Mouse (Mus musculus) lung, postnatal 0 days (tissue): Measurements from ENCODE around the gene Hes5. TPM values are rescaled to one million over a fixed set of nuclear protein-coding genes. Genes with fewer than 3 reads are reported as not detected.

Experiments
- ATAC-seq: fragments of 200-750 bp; cut with Nextera tagmentation; 2 replicates; pipeline ENCODE4 v1.8.0; 2017; ENCODE audit warnings: moderate library complexity
- DNase-seq: peaks from one replicate; pipeline ENCODE4 v3.0.0-alpha.2; 2016; ENCODE audit warnings: low spot score
- H3K27ac ChIP-seq: fragments of 300-500 bp; sonication (generic); 2 replicates; pipeline ENCODE4 v1.5.1; 2014; ENCODE audit warnings: antibody characterized with exemption, mild to moderate bottlenecking, low read length, mixed read lengths
- H3K27me3 ChIP-seq: fragments of 300-500 bp; sonication (generic); replicated peaks from 2 replicates; pipeline ENCODE4 v1.6.1; 2014; ENCODE audit warnings: low read length, mixed read lengths; ENCODE audit not compliant: insufficient read depth
- H3K36me3 ChIP-seq: fragments of 300-500 bp; sonication (generic); 2 replicates; pipeline ENCODE4 v1.6.1; 2014; ENCODE audit warnings: low read length, mixed read lengths; ENCODE audit not compliant: insufficient read depth
- H3K4me1 ChIP-seq: fragments of 300-500 bp; sonication (generic); 2 replicates; pipeline ENCODE4 v1.6.1; 2014; ENCODE audit warnings: antibody characterized with exemption, low read depth, low read length, mixed read lengths; ENCODE audit not compliant: insufficient read depth
- H3K4me2 ChIP-seq: fragments of 300-500 bp; sonication (generic); replicated peaks from 2 replicates; pipeline ENCODE4 v1.6.1; 2014; ENCODE audit warnings: low read depth, mild to moderate bottlenecking, low read length, moderate library complexity, mixed read lengths
- H3K4me3 ChIP-seq: fragments of 300-500 bp; sonication (generic); 2 replicates; pipeline ENCODE4 v1.5.1; 2014; ENCODE audit warnings: low read depth, low read length
- H3K9ac ChIP-seq: fragments of 300-500 bp; sonication (generic); replicated peaks from 2 replicates; pipeline ENCODE4 v1.6.1; 2014; ENCODE audit warnings: low read depth, mild to moderate bottlenecking
- H3K9me3 ChIP-seq: fragments of 300-500 bp; sonication (generic); 2 replicates; pipeline ENCODE4 v1.6.1; 2016; ENCODE audit warnings: low read length, mixed read lengths
- CTCF ChIP-seq: IDR thresholded peaks from 2 replicates; pipeline ENCODE4 v1.5.1; 2016; ENCODE audit warnings: antibody characterized with exemption, mild to moderate bottlenecking
- EP300 ChIP-seq: IDR thresholded peaks from 2 replicates; pipeline ENCODE4 v1.6.1; 2016; ENCODE audit warnings: antibody characterized with exemption, mild to moderate bottlenecking, control low read depth
- WGBS: fragments of 180-500 bp; shearing (Covaris S2); extraction: QIAGEN DNeasy Blood & Tissue Kit; methylation state at CpG from one replicate; pipeline ENCODE4 v1.1.7; 2014; 5-methylcytosine and 5-hydroxymethylcytosine counted together
- polyA plus RNA-seq: library from polyadenylated mRNA; unstranded; fragments of >200 nt; fragmentation: Nextera tagmentation; extraction: Ambion mirVana; gene quantifications from 2 replicates; pipeline ENCODE4 v1.2.1, GENCODE M21; 2015

Hes5 gene
- polyA plus RNA-seq, 1 experiment from 2014 or later: 0.10 TPM

- Histone ChIP-seq H3K9ac (no peak overlapping the region), H3K9me3 (no peaks in the 10 kb centered on the region), H3K4me2 (no peak overlapping the region), H3K4me3 (no peak overlapping the region), H3K27me3 (no peaks in the 10 kb centered on the region), H3K4me1 (no peaks in the 10 kb centered on the region), H3K36me3 (no peaks in the 10 kb centered on the region), H3K27ac (no peak overlapping the region)
- WGBS: 36% methylated on average over 1 of the region's 1 CpGs
- no peak for DNase-seq
- TF ChIP-seq EP300 (no peak), CTCF (no peak)
- ATAC-seq: no peak
Observed at GRCm38 (mm10) chr4:154937746-154938145, 23.0 kb upstream of the Hes5 start.

GRCm38 (mm10) chr4:154940156-154940555 is 20.6 kb upstream of the Hes5 start:
- TF ChIP-seq EP300 (no peak), CTCF (no peak)
- Histone ChIP-seq H3K4me2 (no peak overlapping the region), H3K4me3 (no peak overlapping the region), H3K27ac (no peak overlapping the region), H3K27me3 (no peaks in the 10 kb centered on the region), H3K4me1 (no peaks in the 10 kb centered on the region), H3K9me3 (no peaks in the 10 kb centered on the region), H3K9ac (no peak overlapping the region), H3K36me3 (no peaks in the 10 kb centered on the region)
- ATAC-seq: no peak
- 81% methylated on average over 2 of the region's 2 CpGs for WGBS
- no peak for DNase-seq

GRCm38 (mm10) chr4:154941831-154942230 is 18.9 kb upstream of the Hes5 start:
- no peaks in the 10 kb centered on the region for H3K4me1 ChIP-seq
- TF ChIP-seq CTCF (no peak), EP300 (no peak)
- no peak overlapping the region for H3K4me3 ChIP-seq
- no peaks in the 10 kb centered on the region for H3K27me3 ChIP-seq
- H3K36me3 ChIP-seq: no peaks in the 10 kb centered on the region
- no peaks in the 10 kb centered on the region for H3K9me3 ChIP-seq
- H3K4me2 ChIP-seq: no peak overlapping the region
- no peak overlapping the region for H3K27ac ChIP-seq
- no peak for DNase-seq
- H3K9ac ChIP-seq: no peak overlapping the region
- 79% methylated on average over 5 of the region's 5 CpGs for WGBS
- ATAC-seq: no peak

- H3K9ac ChIP-seq: no peak overlapping the region
- H3K4me2 ChIP-seq: no peak overlapping the region
- no peak for ATAC-seq
- no peak overlapping the region for H3K4me3 ChIP-seq
- no peak overlapping the region for H3K27ac ChIP-seq
- WGBS: 78% methylated on average over 10 of the region's 10 CpGs
- H3K4me1 ChIP-seq: no peaks in the 10 kb centered on the region
- no peak for DNase-seq
- no peak for TF ChIP-seq CTCF
- no peak for TF ChIP-seq EP300
- no peaks in the 10 kb centered on the region for H3K9me3 ChIP-seq
- no peaks in the 10 kb centered on the region for H3K27me3 ChIP-seq
- H3K36me3 ChIP-seq: no peaks in the 10 kb centered on the region
Observed at GRCm38 (mm10) chr4:154942632-154943322, 17.9 kb upstream of the Hes5 start.

GRCm38 (mm10) chr4:154943323-154944039 is 17.2 kb upstream of the Hes5 start:
- H3K4me2 ChIP-seq: no peak overlapping the region
- DNase-seq (no peak), ATAC-seq (no peak)
- TF ChIP-seq CTCF: no peak
- no peak for TF ChIP-seq EP300
- no peaks in the 10 kb centered on the region for H3K4me1 ChIP-seq
- no peaks in the 10 kb centered on the region for H3K27me3 ChIP-seq
- no peak overlapping the region for H3K9ac ChIP-seq
- no peak overlapping the region for H3K4me3 ChIP-seq
- WGBS: 80% methylated on average over 6 of the region's 6 CpGs
- H3K27ac ChIP-seq: no peak overlapping the region
- no peaks in the 10 kb centered on the region for H3K36me3 ChIP-seq
- H3K9me3 ChIP-seq: no peaks in the 10 kb centered on the region

- 20% methylated on average over 2 of the region's 2 CpGs for WGBS
- Histone ChIP-seq H3K36me3 (no peaks in the 10 kb centered on the region), H3K27ac (no peak overlapping the region), H3K9ac (no peak overlapping the region), H3K9me3 (no peaks in the 10 kb centered on the region), H3K27me3 (peaks cover 2% of the 10 kb centered on the region; the same call in 1 of the 2 replicates), H3K4me3 (no peak overlapping the region), H3K4me1 (no peaks in the 10 kb centered on the region), H3K4me2 (no peak overlapping the region)
- ATAC-seq (peak; percentile 83), DNase-seq (peak; percentile 97)
- no peak for TF ChIP-seq EP300
- peak; percentile 99 for TF ChIP-seq CTCF
Observed at GRCm38 (mm10) chr4:154944121-154944590, 16.6 kb upstream of the Hes5 start.
